Mouse (Mus musculus): ENCODE measurements around the gene Ssh2.
"Not testable (repeated sequence)": the region's sequence is repeated elsewhere in the genome, so short reads cannot be mapped to it uniquely, and the experiment has no call there.

Ssh2 gene

DNA sequence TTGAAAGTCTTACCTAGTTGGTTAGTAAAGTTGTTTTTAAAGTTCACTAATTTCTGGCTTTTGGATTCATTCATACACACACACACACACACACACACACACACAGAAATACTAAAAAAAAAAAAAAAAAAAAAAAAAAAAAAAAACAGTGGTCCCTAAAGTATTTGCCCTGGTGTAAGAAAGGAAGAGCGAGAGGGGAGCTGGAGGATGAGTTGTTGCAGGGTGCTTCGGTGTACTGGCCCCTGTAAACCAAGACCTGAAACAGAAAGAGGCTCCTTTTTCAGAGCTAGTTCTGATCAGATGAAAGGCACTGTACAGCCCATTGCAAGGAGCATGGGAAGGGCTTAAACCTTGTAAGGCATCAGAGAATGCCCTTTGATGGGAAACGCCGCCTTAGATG lies 131.2 kb downstream of the Ssh2 start:
- in situ Hi-C loops (cut with MboI; ENCODE audit: low sequenced_read_pairs): no loop called here

DNA sequence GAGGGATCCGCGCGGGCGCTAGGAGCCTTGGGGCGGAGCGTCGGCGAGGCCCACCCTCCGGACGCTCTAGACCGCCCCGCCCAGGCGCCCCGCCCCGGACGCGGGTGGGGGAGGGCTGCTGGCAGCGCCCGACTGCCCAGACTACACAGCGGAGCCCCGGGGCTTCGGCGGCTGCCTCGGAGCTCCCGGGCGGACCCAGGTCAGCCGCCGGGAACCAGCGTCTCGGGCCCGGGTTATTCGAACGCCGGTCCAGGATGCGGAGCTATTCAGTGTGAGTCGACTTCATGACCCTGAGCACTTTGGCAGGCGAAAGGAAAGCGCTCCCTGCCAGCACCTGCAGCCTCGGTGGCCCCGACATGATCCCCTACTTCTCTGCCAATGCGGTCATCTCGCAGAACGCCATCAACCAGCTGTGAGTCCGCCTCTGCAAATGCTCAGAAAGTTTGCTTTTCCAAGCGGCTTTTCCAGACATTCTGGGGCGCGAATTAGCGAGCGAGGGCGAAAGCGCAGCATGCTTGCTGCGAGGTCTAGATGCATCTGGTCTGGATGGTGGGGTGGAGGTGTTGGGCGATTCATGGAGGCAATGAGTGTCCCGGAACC lies 132.2 kb downstream of the Ssh2 start:
- in situ Hi-C loops (cut with MboI; ENCODE audit: low sequenced_read_pairs): no loop called here

DNA sequence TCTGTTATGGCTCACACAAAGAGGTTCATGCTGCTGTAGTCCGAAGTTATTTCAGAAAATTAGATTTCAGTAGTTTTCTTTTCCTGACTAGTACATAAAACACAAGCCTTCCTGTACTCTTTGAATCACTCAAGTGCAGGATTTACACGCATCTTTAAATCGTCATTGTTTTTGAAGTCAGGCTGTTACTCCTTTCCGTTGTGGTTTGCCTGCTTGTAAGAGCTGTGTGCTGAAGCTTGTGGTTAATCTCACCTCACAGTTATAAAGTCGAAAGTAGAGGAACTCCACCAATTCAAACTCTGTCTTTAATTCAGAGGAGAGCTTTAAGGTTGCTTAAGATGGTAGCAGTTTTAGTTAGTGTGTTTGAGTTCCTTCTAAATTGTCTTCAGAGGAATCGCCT lies 132.9 kb downstream of the Ssh2 start:
- in situ Hi-C loops (cut with MboI; ENCODE audit: low sequenced_read_pairs): no loop called here

DNA sequence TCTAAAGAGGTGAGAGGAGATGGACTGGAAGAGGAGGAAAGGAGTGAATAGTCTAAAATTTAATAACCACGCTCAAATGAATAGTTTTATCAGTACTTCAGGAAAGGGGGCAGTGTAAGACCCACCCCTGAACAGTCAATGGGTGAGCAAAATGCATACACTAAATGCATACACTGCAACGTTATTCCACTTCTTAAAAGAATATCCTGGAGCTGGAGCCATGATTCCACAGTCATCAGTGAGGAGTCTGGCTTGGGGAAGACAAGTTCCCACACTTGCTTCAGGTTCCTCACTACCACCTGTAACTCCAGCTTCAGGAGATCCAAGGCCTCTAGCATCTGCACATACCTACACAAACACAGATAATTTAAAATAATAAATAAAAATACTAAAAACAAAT lies 133.6 kb downstream of the Ssh2 start:
- in situ Hi-C loops (cut with MboI; ENCODE audit: low sequenced_read_pairs): no loop called here

DNA sequence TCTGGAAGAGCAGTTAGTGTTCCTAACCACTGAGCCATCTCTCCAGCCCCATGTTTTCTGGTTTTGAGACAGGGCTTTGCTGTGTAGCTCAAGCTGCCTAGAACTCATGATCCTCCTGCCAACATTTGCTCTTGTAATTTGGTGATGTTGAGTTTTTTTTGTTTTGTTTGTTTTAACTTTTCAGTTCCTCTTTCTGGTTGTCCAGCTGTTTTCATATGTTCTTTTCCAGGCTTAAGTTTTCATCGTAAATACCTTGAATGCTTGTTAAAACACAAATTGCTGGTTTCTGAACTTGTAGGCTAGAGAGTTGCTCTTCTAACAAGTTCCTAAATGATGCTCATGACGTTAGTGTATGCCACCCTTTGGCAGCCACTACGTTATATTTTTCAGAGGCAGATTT lies 139.0 kb downstream of the Ssh2 start:
- in situ Hi-C loops (cut with MboI; ENCODE audit: low sequenced_read_pairs): no loop called here

DNA sequence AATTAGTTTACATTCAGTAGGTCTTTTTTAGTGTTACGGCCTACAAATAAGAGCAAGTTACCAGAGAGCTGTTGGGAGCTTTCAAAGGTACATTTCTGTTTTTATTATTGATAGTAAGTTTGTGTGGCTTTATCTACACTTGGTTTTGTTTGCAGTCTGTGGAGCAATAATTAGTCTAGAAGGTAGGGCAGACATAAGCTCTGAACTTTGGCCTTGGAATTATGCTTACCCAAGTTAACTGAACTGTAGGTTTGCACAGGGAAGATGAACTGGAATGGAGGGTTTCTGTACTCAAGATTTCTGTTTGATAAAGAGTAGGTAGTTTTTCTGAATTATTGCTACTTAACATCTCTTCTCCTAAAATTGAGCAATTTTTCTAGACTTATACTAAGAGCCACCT lies 141.8 kb downstream of the Ssh2 start:
- in situ Hi-C loops (cut with MboI; ENCODE audit: low sequenced_read_pairs): no loop called here

DNA sequence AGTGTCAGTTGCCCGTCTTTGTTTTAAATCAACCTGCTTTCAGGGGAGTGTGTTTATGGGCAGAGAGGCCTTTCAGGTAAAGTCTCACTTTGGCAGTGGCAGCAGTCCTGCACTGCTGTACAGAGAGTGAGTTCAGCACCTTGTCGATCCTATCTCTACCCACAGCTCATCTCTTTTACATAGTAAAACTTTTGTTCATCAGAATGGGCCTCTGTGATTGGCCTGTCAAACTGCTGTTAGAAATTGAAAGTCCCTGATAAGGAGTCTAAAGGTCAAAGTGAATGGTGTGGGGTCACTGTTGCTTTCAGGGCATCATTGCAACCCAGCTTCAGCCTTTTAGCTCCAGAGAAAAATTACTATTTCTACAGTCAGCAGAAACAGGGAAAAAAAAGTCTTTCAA lies 147.4 kb downstream of the Ssh2 start:
- in situ Hi-C loops (cut with MboI; ENCODE audit: low sequenced_read_pairs): no loop called here

DNA sequence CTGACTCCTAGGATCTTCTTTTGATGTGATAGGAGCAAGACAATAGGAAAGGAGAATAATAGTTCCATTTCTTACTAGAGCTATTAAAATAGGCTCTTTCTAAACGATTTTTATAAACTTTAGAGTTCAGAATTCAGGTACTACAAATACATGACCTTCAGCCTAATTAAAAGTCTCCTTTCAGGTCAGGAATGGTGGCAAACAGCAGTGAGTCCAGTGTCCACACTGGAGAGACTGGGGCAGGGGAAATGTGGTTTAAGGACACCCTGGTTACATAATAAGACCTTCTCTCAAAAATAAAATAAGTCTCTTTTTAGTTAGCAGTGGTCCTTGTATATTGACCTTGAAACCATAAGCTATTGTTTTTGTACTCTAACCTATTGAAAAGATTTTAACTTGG lies 148.3 kb downstream of the Ssh2 start:
- in situ Hi-C loops (cut with MboI; ENCODE audit: low sequenced_read_pairs): no loop called here

DNA sequence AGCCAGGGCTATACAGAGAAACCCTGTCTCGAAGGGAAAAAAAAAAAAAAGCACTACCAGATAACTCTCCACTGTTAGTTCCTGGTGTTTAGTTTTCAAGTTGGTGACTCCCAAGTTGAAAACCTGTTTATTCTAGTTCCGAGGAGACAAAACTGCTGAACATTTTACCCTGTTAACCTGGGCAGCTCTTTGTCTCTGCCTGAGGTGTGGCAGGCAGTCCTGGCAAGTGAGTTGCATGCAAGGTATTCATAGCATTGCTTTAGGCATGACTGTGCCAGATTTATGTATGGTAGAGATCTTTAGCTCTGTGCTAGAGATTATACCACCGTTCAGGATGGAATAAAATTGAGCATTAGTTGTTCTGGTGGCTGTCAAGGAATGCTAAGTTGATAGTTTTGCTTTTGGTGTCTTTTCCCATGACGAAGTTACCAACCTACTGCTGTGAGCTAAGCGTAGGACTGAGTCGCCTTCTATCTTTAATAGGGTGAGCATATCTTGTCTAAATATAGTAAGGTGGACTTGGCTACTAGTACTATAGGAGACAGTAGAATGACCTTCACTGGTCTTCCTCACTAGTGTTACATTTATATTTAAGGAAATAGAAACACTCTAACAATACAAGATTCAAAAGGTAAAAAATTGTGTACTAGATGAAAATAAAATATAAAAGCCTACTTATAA lies 149.8 kb downstream of the Ssh2 start:
- in situ Hi-C loops (cut with MboI; ENCODE audit: low sequenced_read_pairs): no loop called here

DNA sequence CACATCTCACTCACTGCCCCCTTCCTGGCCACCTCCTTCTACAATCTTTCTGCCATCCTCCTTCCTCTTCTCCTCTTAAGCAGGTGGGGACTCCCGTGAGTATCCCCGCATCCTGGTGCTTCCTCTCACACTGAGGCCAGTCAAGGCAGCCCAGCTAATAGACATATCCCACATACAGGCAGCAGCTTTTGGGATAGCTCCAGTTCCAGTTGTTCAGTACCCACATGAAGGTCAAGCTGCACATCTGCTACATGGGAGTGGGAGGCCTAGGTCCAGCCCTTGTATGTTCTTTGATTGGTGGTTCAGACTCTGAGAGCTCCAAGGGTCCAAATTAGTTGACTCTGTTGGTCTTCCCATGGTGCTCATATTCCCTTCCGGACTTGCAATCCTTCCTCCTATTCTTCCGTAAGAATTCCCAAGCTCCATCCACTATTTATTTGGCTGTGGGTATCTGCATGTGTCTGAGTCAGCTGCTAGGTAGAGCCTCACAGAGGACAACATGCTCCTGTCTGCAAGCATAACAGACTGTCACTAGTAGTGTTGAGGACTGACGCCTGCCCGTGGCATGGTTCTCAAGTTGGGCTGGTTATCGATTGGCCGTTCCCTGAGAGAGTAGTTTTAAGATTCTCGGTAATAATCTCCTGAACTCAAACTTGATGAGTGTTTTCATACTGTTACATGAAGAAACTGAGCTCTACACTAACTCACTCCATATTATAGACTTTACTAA lies 151.6 kb downstream of the Ssh2 start:
- in situ Hi-C loops (cut with MboI; ENCODE audit: low sequenced_read_pairs): no loop called here

DNA sequence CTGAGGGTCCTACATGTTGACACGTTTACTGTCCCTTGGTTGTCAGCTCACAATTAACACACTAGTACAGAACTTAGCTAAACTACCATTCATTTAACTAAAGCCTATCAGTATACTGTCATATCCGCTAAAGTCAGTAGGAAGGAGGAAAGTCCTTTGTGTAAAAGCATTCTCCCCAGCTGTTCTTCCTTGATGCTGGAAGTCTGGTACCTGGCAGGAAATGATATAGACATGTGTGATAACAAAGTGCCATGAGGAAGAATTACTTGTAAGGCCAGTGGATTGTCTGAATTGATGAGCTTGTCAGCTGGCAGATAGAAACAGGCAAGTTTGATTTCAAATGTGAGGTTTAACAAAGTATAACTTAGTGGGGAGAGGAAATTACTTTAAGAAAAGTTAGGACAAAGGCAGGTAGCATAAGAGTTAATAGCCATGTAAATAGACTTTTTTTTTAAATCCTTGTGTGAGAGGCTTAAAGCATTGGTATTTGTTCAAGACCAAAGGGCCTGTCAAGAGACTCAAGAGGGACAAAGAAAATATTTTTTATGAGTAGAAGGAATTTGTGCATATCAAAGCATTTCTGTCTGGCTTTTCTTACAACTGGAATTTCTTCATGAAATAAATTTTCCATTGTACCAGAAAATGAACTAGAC lies 153.2 kb downstream of the Ssh2 start:
- in situ Hi-C loops (cut with MboI; ENCODE audit: low sequenced_read_pairs): no loop called here

DNA sequence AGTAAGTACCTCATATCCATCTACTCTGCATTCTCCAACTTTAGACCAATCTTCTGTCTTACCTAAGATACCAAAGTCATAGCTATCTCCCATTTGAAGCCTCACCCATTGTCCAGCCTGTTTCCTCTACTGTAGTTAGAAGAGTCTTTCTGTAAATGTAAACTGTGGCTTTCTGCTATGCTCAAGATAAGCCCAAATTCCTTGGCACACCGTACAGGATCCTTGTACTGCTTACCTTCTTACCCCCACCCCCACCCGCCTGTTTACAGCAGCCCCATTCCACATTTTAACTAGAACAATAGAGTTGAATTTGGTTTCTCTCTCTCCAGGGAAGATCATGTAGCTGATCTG lies 153.7 kb downstream of the Ssh2 start:
- in situ Hi-C loops (cut with MboI; ENCODE audit: low sequenced_read_pairs): no loop called here

DNA sequence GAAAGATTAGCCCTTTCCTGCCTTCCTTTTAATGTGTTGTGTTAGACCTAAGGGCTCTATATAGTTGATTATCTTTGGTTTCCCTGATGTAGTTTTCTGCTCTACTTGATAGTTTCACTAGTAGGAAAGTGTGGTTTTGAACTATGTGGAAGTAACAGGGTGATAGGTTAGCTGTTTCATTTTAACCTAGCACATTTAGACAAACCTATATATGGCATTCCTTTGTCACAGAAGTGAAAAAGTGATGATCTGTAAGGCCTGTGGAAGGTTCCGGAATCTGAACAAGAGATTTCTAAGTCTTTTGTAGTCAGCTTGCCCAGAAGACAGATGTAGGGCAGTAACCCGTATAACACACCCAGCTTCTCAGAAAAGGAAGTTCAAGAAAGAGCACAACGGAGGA lies 155.0 kb downstream of the Ssh2 start:
- in situ Hi-C loops (cut with MboI; ENCODE audit: low sequenced_read_pairs): no loop called here

DNA sequence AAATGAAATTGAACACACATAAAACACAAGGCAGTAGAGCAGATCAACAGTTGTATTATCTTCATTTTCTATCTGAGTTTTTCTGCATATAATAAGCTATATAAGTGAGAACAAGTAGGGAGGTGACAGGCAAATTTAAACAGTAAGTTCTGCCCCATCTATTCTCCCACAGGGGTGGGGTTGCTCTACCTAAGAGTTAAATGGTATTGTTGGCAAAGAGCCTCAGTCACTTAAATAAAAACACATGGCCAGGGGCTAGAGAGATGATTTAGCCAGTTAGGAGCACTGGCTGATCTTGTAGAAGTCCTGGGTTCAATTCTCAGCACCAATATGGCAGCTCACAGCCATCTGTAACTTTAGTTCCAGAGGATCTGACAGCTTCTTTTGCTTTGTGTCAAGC lies 155.6 kb downstream of the Ssh2 start:
- in situ Hi-C loops (cut with MboI; ENCODE audit: low sequenced_read_pairs): no loop called here

DNA sequence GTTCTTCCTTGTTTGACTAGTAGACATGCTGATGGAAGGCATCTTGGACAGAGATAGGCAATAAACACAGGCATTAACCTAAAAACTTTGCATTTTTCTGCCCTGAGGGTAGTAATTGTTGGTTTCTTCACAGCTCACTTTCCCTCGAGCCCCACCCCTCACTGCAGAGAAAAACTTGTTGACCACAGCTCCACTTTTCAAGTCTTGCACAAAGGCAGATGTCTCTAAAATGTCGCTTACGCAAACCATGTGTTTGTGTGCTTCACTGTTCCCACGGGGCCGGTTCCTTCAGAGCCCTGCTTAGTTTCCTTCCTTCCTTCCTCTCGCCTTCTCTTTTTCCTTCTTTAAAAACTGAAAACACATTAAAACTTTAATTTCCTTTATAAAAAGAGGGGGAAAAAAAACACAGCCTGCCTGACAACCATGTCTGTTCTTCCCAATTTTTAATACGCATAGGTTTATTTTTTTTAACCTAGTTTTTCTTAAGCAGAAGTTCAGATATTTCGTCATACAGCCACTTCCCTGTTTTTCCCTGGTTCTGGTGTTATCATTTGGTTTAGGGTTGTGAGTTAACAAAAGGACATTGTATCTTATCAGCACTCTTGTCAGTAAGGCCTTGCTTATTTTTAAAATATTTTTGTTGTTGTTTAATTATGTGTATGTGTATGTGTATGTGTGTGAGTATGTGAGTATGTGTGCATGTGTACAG lies 156.3 kb downstream of the Ssh2 start:
- in situ Hi-C loops (cut with MboI; ENCODE audit: low sequenced_read_pairs): no loop called here

DNA sequence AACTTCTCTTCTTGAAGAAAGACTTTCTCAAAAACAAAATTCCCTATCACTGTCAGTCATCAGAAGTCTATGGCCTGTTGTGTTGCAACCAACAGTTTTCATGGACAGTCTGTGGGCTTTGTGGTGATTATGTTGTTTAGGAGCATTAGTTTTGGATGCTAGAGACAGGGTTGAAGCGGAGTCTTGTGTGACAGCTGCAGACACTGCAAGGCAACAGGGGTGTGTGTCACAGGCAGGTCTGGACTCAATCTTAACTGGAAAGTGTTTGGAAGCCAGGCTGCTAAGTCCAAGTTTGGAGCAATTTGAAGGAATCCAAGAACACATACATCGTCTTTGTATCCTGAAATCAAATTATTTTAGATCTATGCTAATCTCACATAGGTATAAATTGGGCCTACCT lies 162.5 kb downstream of the Ssh2 start:
- in situ Hi-C loops (cut with MboI; ENCODE audit: low sequenced_read_pairs): no loop called here

DNA sequence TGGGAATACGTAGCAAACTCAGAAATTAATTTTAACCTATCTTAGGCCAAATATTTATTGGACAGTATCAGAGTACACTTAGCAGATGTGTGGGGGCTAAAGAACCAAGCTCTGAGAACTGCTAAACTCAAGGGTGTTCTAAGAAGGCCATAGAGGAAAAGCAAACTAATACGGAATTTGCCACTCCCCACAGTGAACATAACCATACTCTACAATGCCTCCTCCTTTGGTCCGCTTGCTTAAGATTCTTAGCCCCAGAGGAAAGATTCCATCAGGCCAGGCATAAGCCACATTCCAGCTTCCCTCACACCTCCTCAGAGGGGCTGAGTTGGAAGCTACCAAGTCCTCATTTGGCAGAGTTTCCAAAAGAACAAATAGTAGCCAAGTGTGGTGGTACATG lies 165.1 kb downstream of the Ssh2 start:
- in situ Hi-C loops (cut with MboI; ENCODE audit: low sequenced_read_pairs): no loop called here

DNA sequence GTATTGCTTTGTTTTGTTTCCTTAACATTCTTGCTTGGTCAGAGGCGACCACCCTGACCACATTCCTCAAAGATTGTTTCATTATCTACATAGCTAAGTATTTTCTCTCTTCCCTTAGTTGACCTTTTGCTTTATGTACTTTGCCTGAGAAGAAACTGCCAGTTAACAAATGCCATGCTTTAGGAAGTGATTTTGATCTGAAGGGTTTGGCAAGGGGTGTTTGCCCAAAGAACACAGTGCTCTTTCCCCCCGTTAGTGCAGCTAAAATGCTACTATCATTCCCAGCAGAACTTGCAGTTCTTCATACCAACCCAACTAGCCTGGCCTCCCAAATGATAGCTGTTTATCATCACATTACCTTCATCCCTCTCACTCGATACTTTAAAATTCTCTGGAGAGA lies 168.1 kb downstream of the Ssh2 start:
- in situ Hi-C loops (cut with MboI; ENCODE audit: low sequenced_read_pairs): no loop called here

DNA sequence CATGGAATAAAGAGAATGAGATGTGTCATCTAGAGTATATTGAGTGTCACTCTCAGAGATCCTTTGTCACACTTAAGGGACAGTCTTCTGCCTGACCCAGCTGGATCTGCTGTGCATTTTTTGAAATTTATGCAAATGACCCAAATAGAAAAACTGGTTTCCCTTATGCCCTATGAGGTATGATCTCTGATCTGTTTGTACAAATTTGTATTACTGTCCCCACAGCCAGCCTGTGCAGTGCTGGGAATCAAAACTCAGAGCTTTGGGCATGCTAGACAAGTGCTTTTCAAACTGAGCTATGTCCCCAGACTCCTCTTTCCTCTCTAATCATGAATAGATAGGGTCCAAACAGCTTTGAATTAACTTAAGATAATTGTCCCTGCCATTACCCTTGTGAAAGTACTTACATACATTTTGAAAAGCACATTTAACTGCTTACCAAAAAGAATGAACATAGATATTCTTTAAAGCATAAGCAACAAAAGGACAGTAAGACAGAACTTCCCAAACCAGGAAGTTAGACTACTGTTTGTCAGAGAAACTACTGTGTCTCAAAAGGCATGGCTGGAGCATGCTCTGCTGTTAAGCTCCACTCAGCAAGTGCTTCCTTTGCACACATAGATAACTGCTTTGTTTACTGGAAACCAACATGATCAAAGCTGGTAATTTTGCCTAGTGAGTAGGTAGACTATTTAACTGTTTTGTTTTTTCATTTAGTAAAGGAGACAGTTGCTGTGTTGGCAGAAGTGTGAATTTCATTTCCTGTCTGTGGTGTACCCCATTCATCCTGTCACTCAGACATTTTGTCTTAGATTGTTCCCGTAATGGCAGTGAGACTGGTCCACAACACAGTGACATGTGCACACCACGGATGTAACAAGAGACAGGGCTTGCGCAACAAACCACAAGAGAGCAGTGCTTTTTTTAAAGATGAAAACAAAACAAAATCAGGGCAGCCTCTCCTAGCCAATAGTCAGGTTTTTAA lies 169.9 kb downstream of the Ssh2 start:
- in situ Hi-C loops (cut with MboI; ENCODE audit: low sequenced_read_pairs): no loop called here

DNA sequence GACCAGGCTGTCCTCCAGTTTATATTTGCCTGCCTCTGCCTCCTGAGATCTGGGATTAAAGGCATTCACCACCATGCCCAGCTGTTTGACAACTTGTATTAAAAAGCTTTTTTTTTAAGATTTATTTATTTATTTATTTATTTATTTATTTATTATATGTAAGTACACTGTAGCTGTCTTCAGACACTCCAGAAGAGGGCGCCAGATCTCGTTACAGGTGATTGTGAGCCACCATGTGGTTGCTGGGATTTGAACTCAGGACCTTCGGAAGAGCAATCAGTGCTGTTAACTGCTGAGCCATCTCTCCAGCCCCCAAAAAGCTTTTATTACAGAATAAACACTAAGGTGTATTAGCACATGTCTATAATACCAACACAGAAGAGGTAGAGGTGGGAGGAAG lies 172.1 kb downstream of the Ssh2 start:
- in situ Hi-C loops (cut with MboI; ENCODE audit: low sequenced_read_pairs): not testable (repeated sequence)
